Mouse (Mus musculus): Measurements from ENCODE around the gene Ccnk.

Gene Ccnk

GRCm38 (mm10) chr12:108187541-108188091, 8.2 kb downstream of the Ccnk start:
- no peak for DNase-seq (ENCODE audit: low read depth, low spot score)

GRCm38 (mm10) chr12:108193878-108194277, 14.5 kb downstream of the Ccnk start:
- DNase-seq (ENCODE audit: low read depth, low spot score) = no peak

GRCm38 (mm10) chr12:108195761-108196160, 16.4 kb downstream of the Ccnk start:
- DNase-seq (ENCODE audit: low read depth, low spot score) = no peak

- no peak for DNase-seq (ENCODE audit: low read depth, low spot score)
These were observed 19.1 kb downstream of the Ccnk start for GRCm38 (mm10) chr12:108198447-108198846.

GRCm38 (mm10) chr12:108200094-108200493, 20.7 kb downstream of the Ccnk start:
- DNase-seq (ENCODE audit: low read depth, low spot score) = no peak

- DNase-seq (ENCODE audit: low read depth, low spot score) = no peak
These were observed 24.5 kb downstream of the Ccnk start for GRCm38 (mm10) chr12:108203895-108204294.

- no peak for DNase-seq (ENCODE audit: low read depth, low spot score)
These were observed 25.6 kb downstream of the Ccnk start for GRCm38 (mm10) chr12:108204978-108205377.

- DNase-seq (ENCODE audit: low read depth, low spot score) = peak; percentile 63
These were observed 27.3 kb downstream of the Ccnk start for GRCm38 (mm10) chr12:108206641-108207040.

- no peak for DNase-seq (ENCODE audit: low read depth, low spot score)
These were observed 28.8 kb downstream of the Ccnk start for GRCm38 (mm10) chr12:108208216-108208615.

GRCm38 (mm10) chr12:108208726-108209438, 29.5 kb downstream of the Ccnk start:
- DNase-seq (ENCODE audit: low read depth, low spot score) = no peak

- no peak for DNase-seq (ENCODE audit: low read depth, low spot score)
These were observed 31.2 kb downstream of the Ccnk start for GRCm38 (mm10) chr12:108210623-108211022.

GRCm38 (mm10) chr12:108212071-108212470, 32.7 kb downstream of the Ccnk start:
- DNase-seq (ENCODE audit: low read depth, low spot score) = no peak

- DNase-seq (ENCODE audit: low read depth, low spot score) = no peak
These were observed 33.1 kb downstream of the Ccnk start for GRCm38 (mm10) chr12:108212476-108212875.

- DNase-seq (ENCODE audit: low read depth, low spot score) = no peak
These were observed 34.0 kb downstream of the Ccnk start for GRCm38 (mm10) chr12:108213090-108214041.

GRCm38 (mm10) chr12:108215090-108215489, 35.7 kb downstream of the Ccnk start:
- DNase-seq (ENCODE audit: low read depth, low spot score) = no peak

GRCm38 (mm10) chr12:108216611-108217370, 37.4 kb downstream of the Ccnk start:
- DNase-seq (ENCODE audit: low read depth, low spot score) = no peak

- no peak for DNase-seq (ENCODE audit: low read depth, low spot score)
These were observed 38.2 kb downstream of the Ccnk start for GRCm38 (mm10) chr12:108217572-108217971.

GRCm38 (mm10) chr12:108219163-108219562, 39.8 kb downstream of the Ccnk start:
- no peak for DNase-seq (ENCODE audit: low read depth, low spot score)

- DNase-seq (ENCODE audit: low read depth, low spot score) = no peak
These were observed 40.6 kb downstream of the Ccnk start for GRCm38 (mm10) chr12:108219825-108220616.

GRCm38 (mm10) chr12:108220621-108221020, 41.2 kb downstream of the Ccnk start:
- DNase-seq (ENCODE audit: low read depth, low spot score) = no peak

GRCm38 (mm10) chr12:108221206-108221605, 41.8 kb downstream of the Ccnk start:
- no peak for DNase-seq (ENCODE audit: low read depth, low spot score)
